Mouse (Mus musculus): ENCODE results near the gene Col5a3.
A peak's percentile ranks its signal among the peaks of the same experiment; 100 is the strongest.

Col5a3 gene

DNA sequence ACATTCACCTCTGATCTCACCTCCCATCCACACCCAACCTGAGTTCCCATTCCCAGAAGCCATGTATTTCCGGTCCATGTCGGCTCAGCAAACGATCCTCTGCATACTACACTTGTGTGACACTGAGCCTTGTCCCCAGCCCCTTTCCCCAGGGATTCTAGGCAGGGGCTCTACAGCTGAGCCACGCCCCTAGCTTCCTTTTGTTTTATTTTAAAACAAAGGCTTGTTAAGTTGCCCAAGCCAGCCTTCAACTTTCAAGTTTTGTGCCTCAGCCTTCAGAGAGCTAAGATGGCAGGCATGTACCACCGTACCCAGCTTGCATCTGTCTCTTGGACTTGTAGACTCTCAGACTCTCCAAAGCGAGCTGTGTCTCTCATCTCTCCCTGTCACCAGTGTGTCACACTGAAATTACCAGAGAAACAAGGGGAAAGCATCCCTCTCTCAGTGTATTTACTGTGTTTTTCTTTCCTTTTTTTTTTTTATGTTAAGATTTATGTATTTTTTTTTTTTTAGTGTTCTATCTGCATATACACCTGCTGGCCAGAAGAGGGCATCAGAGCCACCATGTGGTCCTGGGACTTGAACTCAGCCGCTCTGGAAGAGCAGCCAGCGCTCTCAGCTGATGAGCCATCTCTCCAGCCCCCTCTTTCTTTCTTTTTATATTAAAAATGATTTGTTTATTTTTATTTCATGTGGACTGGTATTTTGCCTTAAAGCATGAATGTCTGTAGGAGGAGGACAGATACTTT lies 76.4 kb downstream of the Col5a3 start:
- peaks cover 12% of the 10 kb centered on the region for H3K27me3 ChIP-seq (ENCODE audit: insufficient read depth, low read length)
- H3K4me1 ChIP-seq (replicated peaks; ENCODE audit: low read depth, low read length) = peaks cover 55% of the 10 kb centered on the region
- TF ChIP-seq CTCF (conservative IDR thresholded peaks at IDR 0.05; ENCODE audit: low read length) = peak; percentile 50
- TF ChIP-seq POU5F1 (IDR thresholded peaks at IDR 0.05; ENCODE audit: borderline replicate concordance, low read length) = no peak
- no peaks in the 10 kb centered on the region for H3K36me3 ChIP-seq (ENCODE audit: insufficient read depth, low read length)
- H3K9me3 ChIP-seq (ENCODE audit: low read length) = no peaks in the 10 kb centered on the region
- peak overlapping the region; percentile 14; the same call in 1 of the 2 replicates for H3K4me3 ChIP-seq (replicated peaks; ENCODE audit: low read length)

DNA sequence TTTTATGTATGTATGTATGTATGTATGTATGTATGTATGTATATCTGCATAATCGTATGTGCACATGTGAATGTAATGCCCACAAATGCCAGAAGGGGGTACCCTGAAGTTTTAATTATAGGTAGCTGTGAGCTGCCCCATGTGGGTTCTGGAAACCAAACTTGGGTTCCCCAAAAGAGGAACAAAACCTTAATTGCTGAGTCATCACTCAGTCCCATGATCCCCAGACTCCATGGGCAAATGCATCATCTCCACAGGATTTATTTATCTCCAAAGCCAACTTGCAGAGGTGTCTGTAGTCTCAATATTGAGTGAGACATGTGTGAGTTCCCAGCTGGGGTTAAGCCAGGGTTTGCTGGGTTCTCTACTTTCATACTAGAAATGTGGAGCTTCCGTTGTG lies 77.6 kb downstream of the Col5a3 start:
- peaks cover 51% of the 10 kb centered on the region for H3K4me1 ChIP-seq (replicated peaks; ENCODE audit: low read depth, low read length)
- peaks cover 18% of the 10 kb centered on the region for H3K27me3 ChIP-seq (ENCODE audit: insufficient read depth, low read length)
- no peaks in the 10 kb centered on the region for H3K36me3 ChIP-seq (ENCODE audit: insufficient read depth, low read length)
- H3K9me3 ChIP-seq (ENCODE audit: low read length) = no peaks in the 10 kb centered on the region
- TF ChIP-seq NANOG (IDR thresholded peaks at IDR 0.05; ENCODE audit: borderline replicate concordance, low read length) (no peak), POU5F1 (IDR thresholded peaks at IDR 0.05; ENCODE audit: borderline replicate concordance, low read length) (no peak), CTCF (conservative IDR thresholded peaks at IDR 0.05; ENCODE audit: low read length) (no peak)
- no peak overlapping the region for H3K4me3 ChIP-seq (replicated peaks; ENCODE audit: low read length)

DNA sequence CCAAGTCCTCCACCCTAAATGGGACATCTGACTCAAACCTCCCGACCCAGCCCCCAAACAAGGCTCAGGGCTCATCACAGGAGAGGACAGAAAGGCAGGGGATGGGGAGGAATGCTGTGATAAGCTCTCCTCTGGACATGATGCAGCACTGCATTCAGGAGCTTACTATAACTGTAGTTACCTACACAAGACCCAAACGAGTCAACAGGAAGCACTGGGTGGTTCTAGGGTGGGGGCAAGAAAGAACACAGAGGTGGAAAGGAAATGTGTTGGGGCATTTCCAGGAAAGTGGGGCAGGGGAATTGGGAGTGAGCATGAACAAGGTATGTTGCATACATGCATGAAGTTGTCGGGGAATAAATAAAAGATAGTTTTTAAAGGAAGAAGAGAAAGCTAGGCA lies 80.2 kb downstream of the Col5a3 start:
- H3K9me3 ChIP-seq (ENCODE audit: low read length) = no peaks in the 10 kb centered on the region
- no peaks in the 10 kb centered on the region for H3K36me3 ChIP-seq (ENCODE audit: insufficient read depth, low read length)
- peaks cover 35% of the 10 kb centered on the region for H3K4me1 ChIP-seq (replicated peaks; ENCODE audit: low read depth, low read length)
- TF ChIP-seq CTCF (conservative IDR thresholded peaks at IDR 0.05; ENCODE audit: low read length) (no peak), NANOG (IDR thresholded peaks at IDR 0.05; ENCODE audit: borderline replicate concordance, low read length) (no peak), POU5F1 (IDR thresholded peaks at IDR 0.05; ENCODE audit: borderline replicate concordance, low read length) (no peak)
- H3K4me3 ChIP-seq (replicated peaks; ENCODE audit: low read length) = no peak overlapping the region
- H3K27me3 ChIP-seq (ENCODE audit: insufficient read depth, low read length) = peaks cover 30% of the 10 kb centered on the region

DNA sequence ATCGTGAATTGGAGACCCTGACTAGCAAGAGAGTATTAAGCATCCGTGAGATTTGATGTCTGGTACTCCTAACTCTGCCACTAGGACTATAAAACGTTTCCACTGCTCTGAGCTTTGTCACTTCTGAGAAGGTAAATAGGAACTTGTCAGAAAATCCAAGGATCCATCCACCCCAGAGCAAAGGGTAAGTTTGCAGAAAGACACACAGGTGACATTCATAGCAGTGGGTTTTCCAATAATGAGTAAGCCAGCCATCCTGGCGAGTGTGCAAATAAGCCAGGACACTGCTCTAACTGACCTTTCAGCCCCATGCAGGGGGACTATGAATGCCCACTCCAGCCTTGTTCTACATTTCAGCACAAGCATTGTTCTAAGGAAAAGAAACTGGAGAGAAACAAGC lies 83.1 kb downstream of the Col5a3 start:
- no peak overlapping the region for H3K4me3 ChIP-seq (replicated peaks; ENCODE audit: low read length)
- H3K36me3 ChIP-seq (ENCODE audit: insufficient read depth, low read length) = no peaks in the 10 kb centered on the region
- H3K4me1 ChIP-seq (replicated peaks; ENCODE audit: low read depth, low read length) = peaks cover 24% of the 10 kb centered on the region
- no peaks in the 10 kb centered on the region for H3K9me3 ChIP-seq (ENCODE audit: low read length)
- no peak for TF ChIP-seq NANOG (IDR thresholded peaks at IDR 0.05; ENCODE audit: borderline replicate concordance, low read length)
- no peak for TF ChIP-seq CTCF (conservative IDR thresholded peaks at IDR 0.05; ENCODE audit: low read length)
- H3K27me3 ChIP-seq (ENCODE audit: insufficient read depth, low read length) = peaks cover 57% of the 10 kb centered on the region

DNA sequence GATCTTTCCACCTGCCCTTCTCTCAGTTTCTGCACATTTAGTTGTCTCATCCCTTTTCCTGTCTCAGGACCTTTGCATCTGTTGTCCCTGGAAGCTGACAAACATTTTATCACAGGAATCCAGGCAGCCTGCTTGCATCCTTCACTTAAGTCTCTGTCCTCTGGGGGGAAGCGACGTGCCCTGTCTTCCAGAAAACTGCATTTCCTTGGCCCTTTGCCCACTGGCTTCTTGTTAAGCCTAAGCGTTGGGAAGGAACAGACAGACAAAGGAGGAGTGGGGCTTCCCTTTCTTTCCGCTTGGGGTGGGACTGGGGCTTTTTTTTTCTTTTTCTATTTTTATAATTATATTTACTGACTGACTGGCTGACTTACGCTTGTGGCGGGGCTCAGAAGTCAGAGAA lies 85.4 kb downstream of the Col5a3 start:
- no peaks in the 10 kb centered on the region for H3K36me3 ChIP-seq (ENCODE audit: insufficient read depth, low read length)
- no peak overlapping the region for H3K4me3 ChIP-seq (replicated peaks; ENCODE audit: low read length)
- no peaks in the 10 kb centered on the region for H3K9me3 ChIP-seq (ENCODE audit: low read length)
- no peak for TF ChIP-seq CTCF (conservative IDR thresholded peaks at IDR 0.05; ENCODE audit: low read length)
- no peak for TF ChIP-seq POU5F1 (IDR thresholded peaks at IDR 0.05; ENCODE audit: borderline replicate concordance, low read length)
- no peak for TF ChIP-seq NANOG (IDR thresholded peaks at IDR 0.05; ENCODE audit: borderline replicate concordance, low read length)
- H3K4me1 ChIP-seq (replicated peaks; ENCODE audit: low read depth, low read length) = peaks cover 28% of the 10 kb centered on the region
- H3K27me3 ChIP-seq (ENCODE audit: insufficient read depth, low read length) = peaks cover 81% of the 10 kb centered on the region

DNA sequence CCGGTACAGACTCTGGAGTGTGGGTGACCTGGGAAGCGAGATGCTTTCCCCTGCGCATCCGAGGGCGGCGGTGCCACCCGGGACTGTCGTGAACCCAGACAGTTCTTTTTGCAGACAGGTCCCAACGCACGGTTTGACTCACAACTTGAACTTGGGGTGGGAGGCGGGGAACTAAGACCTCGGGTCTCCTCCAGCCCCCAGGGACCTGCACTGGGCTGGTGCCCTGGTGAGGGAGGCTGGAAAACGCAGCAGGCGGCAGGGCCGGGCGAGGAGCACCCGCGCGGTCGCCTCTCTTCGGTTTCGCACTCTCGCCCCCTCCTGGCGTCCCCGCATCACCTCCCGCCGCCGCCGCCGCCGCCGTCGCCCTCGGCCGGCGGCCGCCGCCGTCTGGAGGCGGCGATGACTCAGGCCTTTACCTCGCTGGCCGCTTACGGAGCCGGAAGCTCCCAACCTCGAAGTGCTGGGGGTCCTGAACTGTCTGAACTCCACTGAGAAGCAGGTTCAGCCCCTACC lies 87.2 kb downstream of the Col5a3 start:
- no peaks in the 10 kb centered on the region for H3K9me3 ChIP-seq (ENCODE audit: low read length)
- peak overlapping the region; percentile 81 for H3K4me3 ChIP-seq (replicated peaks; ENCODE audit: low read length)

DNA sequence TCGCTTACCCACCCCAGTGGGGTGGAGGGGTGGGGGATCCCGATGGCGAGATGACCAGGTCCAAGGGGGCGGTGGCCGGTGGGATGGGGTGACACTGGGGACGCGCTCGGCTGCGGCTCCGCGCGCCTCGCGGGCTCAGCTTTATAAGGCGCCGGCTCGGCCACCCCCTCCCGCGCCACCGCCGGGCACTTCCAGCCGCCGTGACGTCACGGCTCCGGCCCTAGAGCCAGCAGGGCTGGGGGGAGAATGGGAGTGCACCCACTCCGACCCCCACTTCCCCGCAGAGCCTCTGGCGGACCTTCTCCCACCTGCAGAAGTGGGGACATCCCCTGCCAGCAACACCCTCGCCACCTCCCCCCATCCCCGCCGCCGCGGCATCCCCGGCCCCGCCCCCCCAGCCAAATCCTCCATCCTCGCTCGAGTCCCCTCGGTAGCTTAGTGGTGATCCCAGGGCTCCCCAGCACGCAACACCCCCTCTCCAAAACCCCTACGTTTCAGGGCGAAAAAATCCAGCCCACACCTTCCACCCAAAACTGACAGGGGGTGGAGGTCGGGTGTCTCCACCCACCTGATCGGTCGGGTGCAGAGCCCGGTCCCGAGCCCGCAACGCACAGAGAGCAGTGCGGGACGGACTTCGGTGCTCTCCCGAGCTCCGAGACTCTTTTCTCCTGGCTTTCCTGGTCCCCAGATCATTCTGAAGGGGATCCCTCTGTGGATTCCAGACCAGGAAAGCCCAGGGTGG lies 87.8 kb downstream of the Col5a3 start:
- Histone ChIP-seq H3K27me3 (ENCODE audit: insufficient read depth, low read length) (peaks cover 85% of the 10 kb centered on the region), H3K4me3 (replicated peaks; ENCODE audit: low read length) (peak overlapping the region; percentile 81), H3K4me1 (replicated peaks; ENCODE audit: low read depth, low read length) (peaks cover 26% of the 10 kb centered on the region), H3K36me3 (ENCODE audit: insufficient read depth, low read length) (no peaks in the 10 kb centered on the region), H3K9me3 (ENCODE audit: low read length) (no peaks in the 10 kb centered on the region)
- TF ChIP-seq NANOG (IDR thresholded peaks at IDR 0.05; ENCODE audit: borderline replicate concordance, low read length) (no peak), POU5F1 (IDR thresholded peaks at IDR 0.05; ENCODE audit: borderline replicate concordance, low read length) (no peak), CTCF (conservative IDR thresholded peaks at IDR 0.05; ENCODE audit: low read length) (no peak)

More for the DNA sequence above, 87.2 kb downstream of the Col5a3 start:
- Histone ChIP-seq H3K36me3 (ENCODE audit: insufficient read depth, low read length) (no peaks in the 10 kb centered on the region), H3K4me1 (replicated peaks; ENCODE audit: low read depth, low read length) (peaks cover 26% of the 10 kb centered on the region), H3K27me3 (ENCODE audit: insufficient read depth, low read length) (peaks cover 88% of the 10 kb centered on the region)
- TF ChIP-seq NANOG (IDR thresholded peaks at IDR 0.05; ENCODE audit: borderline replicate concordance, low read length) = no peak
- no peak for TF ChIP-seq POU5F1 (IDR thresholded peaks at IDR 0.05; ENCODE audit: borderline replicate concordance, low read length)
- no peak for TF ChIP-seq CTCF (conservative IDR thresholded peaks at IDR 0.05; ENCODE audit: low read length)

DNA sequence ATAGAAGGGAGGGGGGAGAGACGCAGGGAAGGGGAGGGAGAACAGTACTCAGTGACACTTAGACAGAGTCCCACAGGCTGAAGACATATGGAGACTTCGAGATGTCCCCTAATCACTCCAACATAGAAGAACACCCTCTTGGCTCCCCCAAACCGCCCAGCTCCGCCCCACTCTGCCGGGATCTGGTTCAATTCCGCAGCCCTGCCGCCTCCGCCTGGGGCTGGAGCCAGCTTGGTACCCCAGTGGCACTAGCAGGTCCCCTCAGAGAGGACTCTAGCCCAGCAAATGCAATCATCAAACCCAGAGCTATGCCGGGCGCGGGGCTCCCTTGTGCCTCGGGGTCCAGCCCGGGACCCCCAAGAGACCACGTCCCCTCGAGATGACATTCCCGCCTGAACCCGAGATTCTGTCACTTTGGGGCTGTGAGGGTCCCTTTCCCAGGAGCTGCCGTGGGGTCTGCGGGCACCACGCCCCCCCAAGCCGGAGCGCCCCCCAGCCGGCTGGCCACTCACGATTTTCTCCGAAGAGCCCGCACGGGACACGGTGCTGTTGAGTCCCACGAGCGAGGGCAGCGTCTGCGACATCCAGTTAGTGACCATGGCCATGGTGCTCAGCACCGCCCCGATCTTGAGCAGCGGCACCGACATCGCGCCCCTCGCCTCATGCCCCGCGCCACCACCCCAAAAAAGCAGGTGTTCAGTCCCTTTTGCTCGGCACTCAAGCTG lies 88.6 kb downstream of the Col5a3 start:
- Histone ChIP-seq H3K4me3 (replicated peaks; ENCODE audit: low read length) (peak overlapping the region; percentile 81), H3K36me3 (ENCODE audit: insufficient read depth, low read length) (no peaks in the 10 kb centered on the region), H3K27me3 (ENCODE audit: insufficient read depth, low read length) (peaks cover 88% of the 10 kb centered on the region), H3K9me3 (ENCODE audit: low read length) (no peaks in the 10 kb centered on the region), H3K4me1 (replicated peaks; ENCODE audit: low read depth, low read length) (peaks cover 26% of the 10 kb centered on the region)
- TF ChIP-seq CTCF (conservative IDR thresholded peaks at IDR 0.05; ENCODE audit: low read length) (no peak), POU5F1 (IDR thresholded peaks at IDR 0.05; ENCODE audit: borderline replicate concordance, low read length) (no peak), NANOG (IDR thresholded peaks at IDR 0.05; ENCODE audit: borderline replicate concordance, low read length) (no peak)
